Mouse (Mus musculus) forebrain, embryonic 13.5 days (tissue): Measurements from ENCODE around the gene Numb. TPM values are rescaled to one million over a fixed set of nuclear protein-coding genes. Genes with fewer than 3 reads are reported as not detected.
"Not testable (repeated sequence)": the region's sequence is repeated elsewhere in the genome, so short reads cannot be mapped to it uniquely, and the experiment has no call there.

ENCODE experiments used
- ATAC-seq: fragments of 200-750 bp; cut with Nextera tagmentation; 2 replicates; pipeline ENCODE4 v1.8.0; 2017
- H3K27ac ChIP-seq: fragments of 300-500 bp; sonication (generic); 2 replicates; pipeline ENCODE4 v1.5.1; 2015; ENCODE audit warnings: inconsistent platforms, mild to moderate bottlenecking, moderate library complexity
- H3K27me3 ChIP-seq: fragments of 300-500 bp; sonication (generic); 2 replicates; pipeline ENCODE4 v1.6.1; 2015; ENCODE audit warnings: mild to moderate bottlenecking, inconsistent platforms
- H3K36me3 ChIP-seq: fragments of 300-500 bp; sonication (generic); 2 replicates; pipeline ENCODE4 v1.6.1; 2015; ENCODE audit warnings: mild to moderate bottlenecking, inconsistent platforms; ENCODE audit not compliant: poor library complexity, severe bottlenecking
- H3K4me1 ChIP-seq: fragments of 300-500 bp; sonication (generic); 2 replicates; pipeline ENCODE4 v1.6.1; 2015; ENCODE audit warnings: inconsistent platforms
- H3K4me2 ChIP-seq: fragments of 300-500 bp; sonication (generic); 2 replicates; pipeline ENCODE4 v1.6.1; 2015; ENCODE audit warnings: inconsistent platforms, mild to moderate bottlenecking, moderate library complexity
- H3K4me3 ChIP-seq: fragments of 300-500 bp; sonication (generic); 2 replicates; pipeline ENCODE4 v1.5.1; 2015; ENCODE audit warnings: mild to moderate bottlenecking, inconsistent platforms
- H3K9ac ChIP-seq: fragments of 300-500 bp; sonication (generic); 2 replicates; pipeline ENCODE4 v1.6.1; 2015; ENCODE audit warnings: mild to moderate bottlenecking, inconsistent platforms
- H3K9me3 ChIP-seq: fragments of 300-500 bp; sonication (generic); replicated peaks from 2 replicates; pipeline ENCODE4 v1.6.1; 2016; ENCODE audit warnings: inconsistent platforms
- WGBS: fragments of 180-500 bp; shearing (Covaris S2); methylation state at CpG from one replicate; pipeline ENCODE4 v1.1.7; 2015; 5-methylcytosine and 5-hydroxymethylcytosine counted together
- polyA plus RNA-seq: library from polyadenylated mRNA; unstranded; fragments of >200 nt; fragmentation: Nextera tagmentation; extraction: Ambion mirVana; gene quantifications from 2 replicates; pipeline ENCODE4 v1.2.1, GENCODE M21; 2015

The Numb gene
- polyA plus RNA-seq, 1 experiment from 2014 or later, result 23.2 TPM

DNA sequence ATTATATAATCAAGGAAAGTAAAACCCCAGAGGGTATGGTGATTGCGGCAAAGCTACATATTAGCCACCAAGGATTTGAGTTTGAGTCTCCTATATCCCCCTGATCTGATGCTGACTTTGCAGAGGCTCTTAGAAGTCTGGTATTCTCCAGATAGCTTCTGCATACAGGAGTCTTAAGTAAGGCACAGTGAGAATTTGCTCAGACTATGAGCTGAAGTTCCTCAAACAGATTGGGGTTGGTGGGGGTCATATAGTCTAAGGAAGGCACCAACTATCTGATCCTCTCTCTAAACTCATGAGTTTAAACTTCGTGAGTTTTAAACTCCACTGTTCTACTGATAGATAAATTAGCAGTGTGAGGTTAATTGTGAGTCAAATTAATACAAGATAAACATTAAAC is 17.6 kb upstream of the Numb start:
- ATAC-seq, result no peak
- no peaks in the 10 kb centered on the region for H3K36me3 ChIP-seq
- no peak overlapping the region for H3K27ac ChIP-seq
- H3K4me2 ChIP-seq, result no peak overlapping the region
- H3K4me3 ChIP-seq, result no peak overlapping the region
- no peaks in the 10 kb centered on the region for H3K4me1 ChIP-seq
- no peak overlapping the region for H3K9ac ChIP-seq
- 70% methylated on average over 2 of the region's 2 CpGs for WGBS
- no peaks in the 10 kb centered on the region for H3K9me3 ChIP-seq
- H3K27me3 ChIP-seq, result no peaks in the 10 kb centered on the region

DNA sequence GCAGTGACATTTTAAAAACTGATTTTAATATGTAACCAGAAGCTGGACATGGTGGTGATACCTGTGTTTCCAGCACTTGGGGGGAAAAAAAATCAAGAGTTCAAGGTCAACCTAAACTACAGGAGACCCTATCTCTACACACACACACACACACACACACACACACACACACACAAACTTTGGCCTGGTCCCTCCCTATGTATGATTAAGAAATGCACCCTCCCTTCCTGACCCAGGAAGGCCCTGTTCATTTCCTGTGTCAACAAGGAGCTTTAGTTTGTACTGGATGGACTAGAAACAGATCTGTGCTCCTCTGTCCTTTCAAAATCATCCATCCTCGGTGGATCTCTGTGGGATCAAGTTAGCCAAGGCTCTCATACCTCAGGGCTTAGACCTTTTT is 16.9 kb upstream of the Numb start:
- H3K36me3 ChIP-seq, ATAC-seq, H3K4me1 ChIP-seq, H3K4me2 ChIP-seq, H3K9ac ChIP-seq, H3K9me3 ChIP-seq, H3K27ac ChIP-seq, H3K27me3 ChIP-seq, H3K4me3 ChIP-seq: not testable (repeated sequence)
- 43% methylated on average over 1 of the region's 1 CpGs for WGBS

DNA sequence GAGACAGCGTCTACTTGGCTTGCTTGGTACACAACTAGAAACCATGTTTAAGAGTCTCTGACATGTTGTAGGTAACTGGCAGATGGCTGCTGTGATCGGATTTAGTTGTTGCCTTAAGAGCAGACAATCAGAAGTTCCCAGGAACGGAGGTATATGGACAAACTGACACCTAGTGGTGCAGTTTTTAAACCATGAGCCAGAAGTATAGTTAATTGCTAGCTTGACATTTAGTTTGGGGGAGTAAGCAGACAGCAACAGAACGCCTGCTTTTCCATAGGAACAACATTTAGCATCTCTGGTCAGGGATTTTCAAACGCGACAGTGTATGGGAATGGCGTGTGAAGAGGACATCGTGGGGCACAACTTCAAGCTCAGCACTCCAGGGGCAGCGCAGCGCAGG is 15.9 kb upstream of the Numb start:
- Histone ChIP-seq H3K4me1 (no peaks in the 10 kb centered on the region), H3K9me3 (no peaks in the 10 kb centered on the region), H3K4me2 (no peak overlapping the region), H3K9ac (no peak overlapping the region), H3K27me3 (no peaks in the 10 kb centered on the region), H3K36me3 (no peaks in the 10 kb centered on the region), H3K27ac (no peak overlapping the region), H3K4me3 (no peak overlapping the region)
- WGBS, result 70% methylated on average over 10 of the region's 10 CpGs
- ATAC-seq, result no peak

DNA sequence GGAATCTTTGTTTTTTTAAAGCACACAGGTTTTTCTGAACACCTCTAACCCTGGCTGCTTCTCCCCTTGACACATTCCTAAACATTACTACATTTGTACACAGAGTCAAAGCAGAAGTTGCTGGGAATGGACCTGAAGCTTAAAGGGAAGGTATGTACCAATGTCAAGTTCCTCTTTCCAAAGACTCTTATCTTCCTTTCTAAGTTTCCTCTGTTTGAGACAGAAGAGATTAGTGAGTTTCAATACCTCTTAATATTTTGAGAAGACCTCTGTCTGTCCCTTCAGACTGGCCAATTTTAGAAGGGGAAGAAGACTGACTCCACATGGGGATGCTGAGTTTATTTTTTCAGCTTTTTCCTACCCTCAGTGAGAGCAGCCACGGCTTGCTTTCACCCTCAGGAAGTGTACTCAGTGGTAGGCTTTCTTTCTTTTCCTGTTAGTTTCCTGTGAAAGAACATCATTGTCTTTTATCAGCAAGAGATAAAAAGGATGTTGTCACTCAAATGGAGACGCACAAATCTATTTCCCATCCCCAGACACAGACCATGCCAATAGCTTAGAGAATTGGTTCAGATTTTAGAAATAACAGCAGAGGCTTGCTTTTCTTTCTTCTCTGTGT is 7.6 kb upstream of the Numb start:
- H3K9me3 ChIP-seq, result no peaks in the 10 kb centered on the region
- H3K27ac ChIP-seq, result no peak overlapping the region
- no peaks in the 10 kb centered on the region for H3K27me3 ChIP-seq
- H3K4me1 ChIP-seq, result no peaks in the 10 kb centered on the region
- no peak overlapping the region for H3K4me2 ChIP-seq
- no peak for ATAC-seq
- 42% methylated on average over 2 of the region's 2 CpGs for WGBS
- H3K4me3 ChIP-seq, result no peak overlapping the region
- H3K9ac ChIP-seq, result no peak overlapping the region
- H3K36me3 ChIP-seq, result no peaks in the 10 kb centered on the region

DNA sequence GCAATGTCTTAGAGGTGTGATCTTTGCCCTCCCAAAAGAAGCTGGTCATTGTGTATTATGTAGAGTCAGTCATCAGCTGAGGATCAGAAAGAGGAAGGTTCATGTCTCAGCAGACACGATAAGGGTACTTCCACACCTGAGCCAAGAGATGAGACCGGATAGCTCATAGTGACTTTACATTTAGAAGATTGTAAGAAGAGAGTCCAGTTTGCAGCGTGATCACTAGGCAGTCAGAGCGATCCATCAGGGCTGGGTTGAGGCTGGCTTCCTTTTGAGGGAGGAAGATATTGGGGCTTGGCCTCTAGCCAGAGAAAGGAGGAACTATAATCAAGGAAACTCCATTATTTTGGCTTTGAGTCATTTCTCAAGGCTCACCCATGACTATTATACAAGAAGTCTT is 6.0 kb upstream of the Numb start:
- Histone ChIP-seq H3K4me1 (peaks cover 8% of the 10 kb centered on the region), H3K27me3 (no peaks in the 10 kb centered on the region), H3K4me3 (no peak overlapping the region), H3K4me2 (no peak overlapping the region), H3K9me3 (no peaks in the 10 kb centered on the region), H3K36me3 (no peaks in the 10 kb centered on the region), H3K9ac (no peak overlapping the region), H3K27ac (no peak overlapping the region)
- 89% methylated on average over 4 of the region's 4 CpGs for WGBS
- no peak for ATAC-seq

DNA sequence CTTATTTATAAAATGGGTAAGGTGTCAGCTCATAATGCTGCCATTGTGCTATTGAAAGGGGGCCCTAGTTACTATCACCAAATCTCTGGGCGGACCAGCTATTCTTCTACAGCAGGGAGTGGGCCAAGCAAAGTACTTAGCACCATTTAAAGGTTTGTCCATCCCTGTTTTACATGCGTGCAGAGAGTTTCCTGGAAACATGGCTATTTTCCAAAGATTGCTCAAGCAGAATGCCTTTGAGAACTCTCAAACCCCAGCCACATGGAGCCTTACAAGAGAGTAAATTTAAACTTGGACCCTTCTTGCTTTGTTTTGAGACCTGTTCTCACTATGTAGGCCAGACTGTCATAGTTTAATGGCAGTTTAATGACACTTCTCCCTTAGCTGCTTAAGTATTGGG is 4.3 kb upstream of the Numb start:
- Histone ChIP-seq H3K9me3 (no peaks in the 10 kb centered on the region), H3K27ac (no peak overlapping the region), H3K9ac (no peak overlapping the region), H3K4me1 (peaks cover 11% of the 10 kb centered on the region), H3K27me3 (no peaks in the 10 kb centered on the region), H3K4me3 (no peak overlapping the region), H3K36me3 (no peaks in the 10 kb centered on the region), H3K4me2 (no peak overlapping the region)
- WGBS, result 72% methylated on average over 2 of the region's 2 CpGs
- ATAC-seq, result no peak

DNA sequence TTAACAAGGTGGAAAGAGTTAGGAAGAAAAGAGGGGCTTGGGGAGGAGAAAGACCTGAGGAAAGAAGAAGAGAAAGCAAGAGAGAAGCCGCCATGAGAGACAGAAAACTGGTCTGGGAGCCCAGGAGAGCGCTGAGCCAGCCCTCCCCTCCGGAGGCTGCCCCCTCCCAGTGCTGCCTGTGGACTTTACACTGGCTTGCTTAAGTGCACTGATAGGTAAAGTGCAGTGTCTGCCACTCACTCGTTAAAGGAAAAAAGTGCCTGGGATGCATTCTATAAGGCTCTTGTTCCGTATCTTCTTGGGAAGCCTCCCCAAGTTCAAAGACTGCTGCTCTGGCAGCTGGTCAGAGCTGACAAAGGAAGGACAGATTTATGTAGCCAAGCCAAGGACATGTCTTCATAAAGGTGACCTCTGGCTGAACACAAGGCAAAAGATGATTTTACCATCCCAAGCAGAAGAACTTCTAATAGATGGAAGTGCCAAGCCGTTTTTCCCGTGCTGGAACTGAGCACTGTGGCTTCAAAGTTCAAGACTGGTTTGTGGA is 3.5 kb upstream of the Numb start:
- H3K36me3 ChIP-seq, result no peaks in the 10 kb centered on the region
- ATAC-seq, result no peak

DNA sequence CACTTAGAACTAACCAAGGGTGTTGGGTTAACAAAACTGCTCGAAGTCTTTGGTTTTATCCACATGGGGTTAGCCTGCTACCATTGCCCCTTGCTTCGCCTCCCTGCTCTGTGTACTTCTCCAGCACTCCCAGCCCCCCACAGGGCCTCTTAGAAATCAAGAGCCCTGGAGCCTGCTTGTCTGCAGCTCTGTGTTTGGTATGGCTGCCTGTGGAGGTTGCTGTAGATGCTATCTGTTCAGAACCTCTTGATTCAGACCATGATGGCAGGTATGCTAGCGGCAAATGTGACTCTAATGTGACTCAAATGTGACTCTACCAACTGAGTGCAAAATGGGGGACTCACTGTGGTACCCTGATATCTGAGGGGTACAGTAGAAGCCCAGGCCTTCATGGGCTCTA is 2.6 kb upstream of the Numb start:
- no peak overlapping the region for H3K9ac ChIP-seq
- no peaks in the 10 kb centered on the region for H3K27me3 ChIP-seq
- no peak overlapping the region for H3K4me2 ChIP-seq
- no peak overlapping the region for H3K4me3 ChIP-seq
- no peaks in the 10 kb centered on the region for H3K36me3 ChIP-seq
- WGBS, result 47% methylated on average over 3 of the region's 3 CpGs
- no peak for ATAC-seq
- H3K4me1 ChIP-seq, result peaks cover 25% of the 10 kb centered on the region
- no peaks in the 10 kb centered on the region for H3K9me3 ChIP-seq
- H3K27ac ChIP-seq, result no peak overlapping the region

More for the DNA sequence above, 3.5 kb upstream of the Numb start:
- Histone ChIP-seq H3K9ac (no peak overlapping the region), H3K4me1 (peaks cover 18% of the 10 kb centered on the region), H3K4me3 (no peak overlapping the region), H3K4me2 (no peak overlapping the region), H3K27me3 (no peaks in the 10 kb centered on the region), H3K9me3 (no peaks in the 10 kb centered on the region), H3K27ac (no peak overlapping the region)
- WGBS, result 60% methylated on average over 7 of the region's 7 CpGs

DNA sequence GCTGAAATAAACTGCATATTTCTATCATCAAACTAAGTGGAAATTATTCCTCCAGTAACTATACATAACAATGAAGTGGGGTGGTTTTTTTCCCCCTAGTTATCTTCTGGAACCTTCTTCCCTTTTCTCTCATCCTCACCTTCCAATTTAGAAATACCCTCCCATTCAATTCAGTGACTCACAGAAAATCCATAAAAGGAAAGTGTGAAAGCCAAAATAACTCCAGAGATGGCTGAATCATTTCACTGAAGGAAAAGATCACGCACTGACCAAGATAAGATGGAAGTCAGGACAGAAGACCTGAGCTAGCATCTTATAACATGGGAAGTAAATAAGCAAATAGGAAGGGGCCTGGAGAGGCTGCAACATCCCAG is 1.7 kb upstream of the Numb start:
- no peak overlapping the region for H3K27ac ChIP-seq
- H3K27me3 ChIP-seq, result no peaks in the 10 kb centered on the region
- no peak overlapping the region for H3K4me2 ChIP-seq
- no peak overlapping the region for H3K4me3 ChIP-seq
- ATAC-seq, result no peak
- WGBS, result 79% methylated on average over 1 of the region's 1 CpGs
- H3K9me3 ChIP-seq, result no peaks in the 10 kb centered on the region
- H3K36me3 ChIP-seq, result no peaks in the 10 kb centered on the region
- H3K9ac ChIP-seq, result no peak overlapping the region
- H3K4me1 ChIP-seq, result peaks cover 33% of the 10 kb centered on the region

DNA sequence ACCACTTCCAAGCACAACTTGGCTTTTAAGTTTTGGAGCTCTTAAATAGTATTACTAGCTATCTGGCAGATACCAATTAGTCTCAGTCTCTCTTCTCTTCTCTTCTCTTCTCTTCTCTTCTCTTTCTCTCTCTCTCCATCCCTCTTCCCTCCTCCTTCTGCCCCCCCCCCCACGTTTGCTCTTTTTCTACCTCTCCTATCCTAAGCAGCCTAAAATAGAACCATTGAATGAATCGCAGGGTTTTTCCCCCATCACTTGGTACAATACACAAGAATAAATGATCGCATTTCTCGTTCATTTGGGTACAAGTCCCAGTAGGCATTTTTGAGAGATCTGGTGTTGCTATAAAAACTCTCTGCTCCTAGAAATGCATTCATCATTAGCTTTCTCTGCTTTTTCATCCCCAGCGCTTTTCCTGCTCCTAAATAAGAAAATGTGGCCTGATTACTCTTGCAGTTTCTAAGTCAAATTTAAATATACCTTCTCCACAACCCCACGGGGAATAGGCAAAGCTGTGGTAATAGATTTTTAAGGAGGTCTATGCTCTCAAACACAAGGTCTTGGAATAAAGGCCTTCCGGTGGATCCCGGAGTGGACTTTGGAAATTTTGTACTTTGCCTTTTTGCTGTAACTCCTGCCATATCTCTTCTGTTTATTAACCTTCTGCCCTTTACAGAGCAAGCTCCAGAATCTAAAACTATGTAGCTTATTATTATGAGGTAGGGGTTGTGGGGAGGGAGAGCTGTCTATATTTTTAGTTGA is 1.2 kb upstream of the Numb start:
- peak overlapping the region; percentile 8; the same call in 1 of the 2 replicates for H3K27ac ChIP-seq
- H3K9ac ChIP-seq, result peak overlapping the region; percentile 69
- 37% methylated on average over 8 of the region's 8 CpGs for WGBS
- H3K4me1 ChIP-seq, result peaks cover 33% of the 10 kb centered on the region
- ATAC-seq, result no peak
- H3K4me2 ChIP-seq, result peak overlapping the region; percentile 59
- peak overlapping the region; percentile 95 for H3K4me3 ChIP-seq
- no peaks in the 10 kb centered on the region for H3K36me3 ChIP-seq
- no peaks in the 10 kb centered on the region for H3K9me3 ChIP-seq
- no peaks in the 10 kb centered on the region for H3K27me3 ChIP-seq

DNA sequence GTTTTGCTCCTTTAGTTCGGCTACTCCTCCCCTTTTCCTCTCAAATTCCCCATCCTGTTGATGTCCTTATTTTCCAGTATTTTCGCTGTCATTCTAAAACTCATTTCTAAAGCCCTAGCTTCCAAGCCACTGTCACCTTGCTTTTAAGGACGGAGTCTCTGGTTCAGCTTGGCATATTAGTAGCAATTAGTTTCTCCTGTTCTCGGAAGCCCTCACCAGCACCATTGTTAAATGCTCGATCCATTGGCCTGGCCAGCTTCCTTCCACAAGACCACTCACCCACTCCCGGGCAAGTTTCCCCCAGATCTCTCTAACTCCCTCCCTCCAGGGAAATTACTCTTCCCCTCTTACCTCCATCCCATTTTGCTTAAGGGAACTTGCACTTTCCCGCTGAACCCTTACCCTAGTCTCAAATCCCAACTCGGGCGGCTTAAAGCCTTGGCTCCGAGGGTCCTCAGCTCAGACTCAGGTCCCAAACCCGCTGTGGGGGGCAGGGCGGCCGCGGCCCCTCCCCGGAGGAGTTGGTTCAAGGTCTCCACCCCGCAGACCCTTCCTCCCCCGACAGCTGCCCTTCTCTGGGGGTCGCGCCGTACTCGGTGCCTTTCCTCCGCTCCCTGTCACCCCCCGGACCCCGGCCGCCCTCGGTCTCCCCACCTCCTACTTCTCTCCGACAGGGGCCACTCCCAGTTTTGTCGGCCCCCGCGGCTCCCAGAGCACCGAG is 853 bp downstream of the Numb start:
- Histone ChIP-seq H3K4me3 (peak overlapping the region; percentile 95), H3K27ac (peak overlapping the region; percentile 78), H3K4me1 (peaks cover 33% of the 10 kb centered on the region), H3K36me3 (peaks cover 4% of the 10 kb centered on the region; the same call in 1 of the 2 replicates), H3K9ac (peak overlapping the region; percentile 89), H3K9me3 (no peaks in the 10 kb centered on the region), H3K4me2 (peak overlapping the region; percentile 97), H3K27me3 (no peaks in the 10 kb centered on the region)
- ATAC-seq, result no peak
- 1% methylated on average over 31 of the region's 31 CpGs for WGBS

DNA sequence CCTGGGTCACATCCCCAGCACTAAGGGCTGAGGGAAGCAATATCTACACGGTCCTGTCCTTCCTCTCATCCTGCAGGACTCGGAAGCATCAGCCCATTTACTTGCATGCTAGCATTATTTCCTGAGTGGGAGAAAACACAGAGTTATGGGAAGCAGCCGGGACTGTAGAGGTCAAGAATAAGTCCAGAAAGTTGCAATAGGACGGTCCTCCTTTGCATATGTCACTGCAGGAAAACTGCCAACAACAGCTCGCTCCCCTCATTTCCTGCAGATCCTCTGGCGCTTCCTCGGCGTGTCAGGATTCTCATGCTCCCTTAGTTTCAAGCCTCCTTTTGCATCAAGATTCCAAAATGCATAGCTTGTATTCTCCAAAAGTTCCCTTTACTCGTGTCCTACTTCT is 4.8 kb downstream of the Numb start:
- Histone ChIP-seq H3K4me3 (no peak overlapping the region), H3K4me1 (peaks cover 21% of the 10 kb centered on the region), H3K4me2 (no peak overlapping the region), H3K36me3 (peaks cover 8% of the 10 kb centered on the region; the same call in 1 of the 2 replicates), H3K9me3 (no peaks in the 10 kb centered on the region), H3K9ac (no peak overlapping the region), H3K27me3 (no peaks in the 10 kb centered on the region), H3K27ac (no peak overlapping the region)
- 87% methylated on average over 9 of the region's 9 CpGs for WGBS
- no peak for ATAC-seq
